Mouse (Mus musculus) spleen, adult 2 months (tissue): ENCODE results near the gene Blnk.

Experiments
- CTCF ChIP-seq: fragments of 200-500 bp; IDR thresholded peaks from 2 replicates; pipeline ENCODE4 v1.5.1; 2011; ENCODE audit warnings: mild to moderate bottlenecking, inconsistent platforms; ENCODE audit not compliant: insufficient read depth, insufficient read length, insufficient replicate concordance; ENCODE audit errors: extremely low read depth
- POLR2A ChIP-seq: fragments of 200-500 bp; IDR thresholded peaks from 2 replicates; pipeline ENCODE4 v1.6.1; 2011; ENCODE audit warnings: low read depth, low read length, inconsistent platforms

DNA sequence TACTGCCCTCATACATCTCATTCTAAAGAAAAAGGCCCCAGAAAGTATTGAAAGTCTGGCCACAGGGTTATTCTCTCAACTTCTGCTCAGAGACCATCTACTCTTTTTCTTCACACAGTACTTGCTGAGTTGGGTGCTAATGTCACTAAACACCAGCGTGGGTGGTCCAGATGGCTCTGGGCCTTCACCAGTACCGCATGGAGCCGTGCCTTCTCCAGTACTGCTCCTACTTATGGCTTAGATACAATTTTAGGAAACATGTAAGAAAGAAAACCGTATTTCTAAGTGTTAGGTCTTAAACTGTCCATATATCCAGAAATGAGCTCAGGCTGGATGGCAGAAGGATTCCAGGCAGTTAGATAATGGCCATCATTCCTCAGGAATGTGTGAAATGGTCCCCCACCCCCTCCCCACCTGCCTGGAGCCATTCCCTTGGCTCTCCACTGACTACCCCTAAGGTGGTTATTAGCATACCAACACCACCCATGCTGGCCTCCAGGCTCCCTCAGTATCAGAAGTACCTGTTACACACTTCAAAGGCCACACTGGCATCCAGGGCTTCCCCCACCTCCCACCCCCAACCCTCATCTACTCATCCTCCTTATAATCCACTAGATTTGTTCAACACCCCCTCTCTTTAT, 47.3 kb downstream of the Blnk start:
- no peak for TF ChIP-seq POLR2A
- TF ChIP-seq CTCF = no peak
